Mouse (Mus musculus): ENCODE measurements at regions not wholly inside any gene's neighbourhood (a gene's known extent, or its start where the extent isn't known, plus 50 kb on each side); places are given as distances from the start of the nearest gene placed in this dataset.

GRCm38 (mm10) chr14:67550462-67551185 lies 1541.6 kb upstream of the Gulo start:
- DNase-seq (ENCODE audit: low spot score in 2 of 2) = no peak

- DNase-seq (ENCODE audit: low spot score in 2 of 2) = no peak
Observed at GRCm38 (mm10) chr14:67548750-67549149, 1539.7 kb upstream of the Gulo start.

DNA sequence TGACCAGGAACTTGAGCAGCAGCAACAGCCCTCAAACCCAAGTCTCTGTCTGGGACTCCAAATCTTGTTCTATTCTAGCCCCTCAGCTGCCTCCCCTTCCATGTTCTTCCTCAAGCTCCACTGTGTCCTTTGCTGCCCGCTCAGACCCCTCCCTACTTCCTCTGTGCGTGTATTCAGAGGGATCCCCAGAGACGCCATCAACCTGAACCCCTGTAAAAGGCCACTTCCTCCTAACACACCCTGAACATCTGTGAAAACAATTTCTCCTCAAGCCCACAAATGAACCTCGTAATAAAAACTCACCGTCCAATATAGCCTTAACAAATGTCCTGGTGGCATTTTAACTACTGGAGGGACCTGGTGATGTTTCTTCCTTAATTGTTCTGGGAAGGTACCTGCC lies 1536.0 kb upstream of the Gulo start:
- no peak for DNase-seq (ENCODE audit: low spot score in 2 of 2)

GRCm38 (mm10) chr14:67541271-67541711 lies 1532.3 kb upstream of the Gulo start:
- peak in 1 of 2 experiments; percentile 3 for DNase-seq (ENCODE audit: low spot score in 2 of 2)

DNA sequence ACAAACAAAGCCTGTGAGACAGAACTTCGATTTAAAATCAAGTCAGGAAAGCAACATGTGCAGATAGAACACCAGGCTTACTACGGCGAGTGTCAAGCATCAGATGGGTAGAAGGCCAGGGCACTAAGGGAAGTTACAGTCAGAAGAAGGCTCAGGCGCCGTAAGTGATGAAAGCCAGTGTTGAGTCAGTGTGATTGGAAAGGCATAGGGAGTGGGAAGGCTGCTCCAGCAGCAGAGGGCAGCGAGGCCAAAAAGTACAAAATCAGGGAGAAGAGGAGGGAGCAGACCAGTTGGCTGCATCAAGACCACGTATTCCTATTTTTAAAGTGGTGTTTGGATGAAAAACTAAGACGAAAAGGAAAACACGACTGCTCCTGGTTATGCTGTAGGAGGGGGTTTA lies 1529.7 kb upstream of the Gulo start:
- DNase-seq (ENCODE audit: low spot score in 2 of 2) = no peak

- peak; percentile 32 to 44 for DNase-seq (ENCODE audit: low spot score in 2 of 2)
Observed at GRCm38 (mm10) chr14:67536787-67537659, 1528.0 kb upstream of the Gulo start.

DNA sequence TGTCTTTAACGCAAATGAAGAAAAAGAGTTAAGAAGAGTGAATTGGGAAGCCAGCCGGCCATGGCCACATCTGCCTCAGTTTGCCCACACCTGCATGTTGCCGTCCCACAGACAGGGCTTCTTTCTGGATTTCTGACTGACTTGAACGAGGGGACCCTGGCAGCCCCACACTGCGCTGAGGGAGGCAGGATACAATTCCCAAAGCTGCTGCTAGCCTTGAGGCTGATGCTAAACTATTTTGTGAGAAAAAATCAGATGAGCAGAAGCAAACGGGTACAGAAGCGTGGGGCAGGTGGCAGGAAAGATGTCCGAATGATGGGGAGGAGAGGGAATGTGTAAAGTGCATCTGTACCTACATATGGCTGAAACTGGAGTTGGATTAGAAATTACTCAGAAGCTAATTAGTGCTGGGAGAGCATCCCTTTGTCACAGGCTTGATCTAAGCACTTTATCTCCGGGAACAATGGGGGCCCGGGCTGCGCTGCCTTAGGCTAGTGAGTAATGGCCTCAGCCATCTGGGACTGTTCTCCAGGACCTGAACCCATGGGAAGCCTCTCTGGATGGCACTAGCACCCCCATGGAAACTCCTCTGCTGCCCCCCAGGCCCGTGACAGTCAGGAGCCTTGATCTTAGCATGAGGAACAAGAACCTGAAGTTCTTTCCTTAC lies 1497.9 kb upstream of the Gulo start:
- DNase-seq (ENCODE audit: low spot score in 2 of 2) = no peak

- DNase-seq (ENCODE audit: low spot score in 2 of 2) = no peak
Observed at GRCm38 (mm10) chr14:67492086-67492485, 1483.1 kb upstream of the Gulo start.

- no peak for DNase-seq (ENCODE audit: low spot score in 2 of 2)
Observed at GRCm38 (mm10) chr14:67486676-67487075, 1477.7 kb upstream of the Gulo start.

DNA sequence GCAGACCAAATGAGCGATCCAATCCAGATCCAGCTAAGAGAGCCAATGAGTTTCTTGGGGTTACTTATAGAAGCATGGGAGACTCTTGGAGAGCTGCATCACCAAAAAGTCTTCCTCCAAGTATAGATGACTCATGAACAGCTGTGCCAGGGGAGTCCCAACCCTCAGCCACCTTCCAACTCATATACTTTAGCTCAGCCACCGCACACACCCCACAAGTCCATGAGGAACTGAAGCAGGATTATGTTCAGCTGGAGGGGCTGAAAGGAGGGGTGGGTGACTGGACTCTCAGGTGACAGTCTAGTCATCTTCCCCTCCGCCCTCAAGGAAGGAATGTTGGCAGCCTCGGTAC lies 1476.4 kb upstream of the Gulo start:
- DNase-seq (ENCODE audit: low spot score in 2 of 2) = no peak

GRCm38 (mm10) chr14:67484533-67485448 lies 1475.8 kb upstream of the Gulo start:
- no peak for DNase-seq (ENCODE audit: low spot score in 2 of 2)

All from frontal cortex, postnatal 36 days (tissue).